11 mouse cellular contexts compared by ENCODE assay signal in genomic region chr12:105336094-105336420, GRCm38 (mm10). TPM values are rescaled to one million over a fixed set of nuclear protein-coding genes. Genes with fewer than 3 reads are reported as not detected.
A peak's percentile ranks its signal among the peaks of the same experiment; 100 is the strongest.
DNase-seq lines count a peak whose midpoint lies in the region; ATAC-seq and TF ChIP-seq lines count a peak whose summit lies in the region.
"Had no signal": no experiment of that assay in that cellular context is flagged by ENCODE, and none has a peak within 500 bp of the region (broad histone marks: within the 10 kb centered on the region; RNA-seq: fewer than 3 reads in every experiment).

No protein-coding gene starts in this region.

- TF ChIP-seq EP300 in heart, postnatal 0 days (IDR thresholded peaks at IDR 0.05; ENCODE audit: low read depth), result no peak

- no peak overlapping the region for H3K4me3 ChIP-seq in heart, postnatal 0 days (ENCODE audit: low read depth, low read length)
- H3K4me3 ChIP-seq in embryonic facial prominence, embryonic 10.5 days, result peak overlapping the region; percentile 72
- peak overlapping the region; percentile 61 for H3K4me3 ChIP-seq in hindbrain, embryonic 13.5 days
- peak overlapping the region; percentile 68 for H3K4me3 ChIP-seq in midbrain, embryonic 15.5 days

- no peak for ATAC-seq in heart, postnatal 0 days (ENCODE audit: insufficient read depth, low read depth)
- ATAC-seq in hindbrain, embryonic 13.5 days (ENCODE audit: low FRiP score), result peak; percentile 5; the same call in 1 of the 2 replicates
- peak; percentile 27 for ATAC-seq in midbrain, embryonic 15.5 days (replicated peaks)

- TF ChIP-seq CTCF in heart, postnatal 0 days (IDR thresholded peaks at IDR 0.05; ENCODE audit: low read depth), result no peak

- no peaks in the 10 kb centered on the region for H3K36me3 ChIP-seq in heart, postnatal 0 days (replicated peaks; ENCODE audit: control insufficient read depth, insufficient read depth, low read length)
- no peaks in the 10 kb centered on the region for H3K36me3 ChIP-seq in embryonic facial prominence, embryonic 10.5 days (replicated peaks)
- no peaks in the 10 kb centered on the region for H3K36me3 ChIP-seq in hindbrain, embryonic 13.5 days
- H3K36me3 ChIP-seq in midbrain, embryonic 15.5 days (replicated peaks), result no peaks in the 10 kb centered on the region

- no peaks in the 10 kb centered on the region for H3K9me3 ChIP-seq in heart, postnatal 0 days (replicated peaks; ENCODE audit: control insufficient read depth, low read length)
- no peaks in the 10 kb centered on the region for H3K9me3 ChIP-seq in embryonic facial prominence, embryonic 10.5 days
- no peaks in the 10 kb centered on the region for H3K9me3 ChIP-seq in hindbrain, embryonic 13.5 days
- H3K9me3 ChIP-seq in midbrain, embryonic 15.5 days, result no peaks in the 10 kb centered on the region

- no peaks in the 10 kb centered on the region for H3K4me1 ChIP-seq in heart, postnatal 0 days (ENCODE audit: control insufficient read depth, insufficient read depth)
- peaks cover 25% of the 10 kb centered on the region for H3K4me1 ChIP-seq in embryonic facial prominence, embryonic 10.5 days
- peaks cover 37% of the 10 kb centered on the region for H3K4me1 ChIP-seq in hindbrain, embryonic 13.5 days (replicated peaks)
- peaks cover 31% of the 10 kb centered on the region for H3K4me1 ChIP-seq in midbrain, embryonic 15.5 days

- H3K9ac ChIP-seq in heart, postnatal 0 days (replicated peaks; ENCODE audit: low read depth, low read length), result no peak overlapping the region
- peak overlapping the region; percentile 72 for H3K9ac ChIP-seq in hindbrain, embryonic 13.5 days
- peak overlapping the region; percentile 76 for H3K9ac ChIP-seq in midbrain, embryonic 15.5 days

- no peak for DNase-seq in heart, postnatal 0 days (ENCODE audit: low spot score)
- no peak for DNase-seq in heart, adult 9 months (ENCODE audit: low spot score in 2 of 2)
- no peak for DNase-seq in embryonic facial prominence, embryonic 10.5 days (ENCODE audit: low spot score)
- DNase-seq in layer of hippocampus, adult 11-12 months (ENCODE audit: low spot score), result no peak
- DNase-seq in embryo, embryonic 11 days, result no peak
- DNase-seq in right cerebral cortex, adult 2 months (ENCODE audit: low spot score in 2 of 2), result no peak
- DNase-seq: lung, postnatal 36 days had no signal

- H3K27ac ChIP-seq in heart, postnatal 0 days (ENCODE audit: low read depth), result no peak overlapping the region
- peak overlapping the region; percentile 59 for H3K27ac ChIP-seq in embryonic facial prominence, embryonic 10.5 days (replicated peaks)
- peak overlapping the region; percentile 85 for H3K27ac ChIP-seq in hindbrain, embryonic 13.5 days
- peak overlapping the region; percentile 84 for H3K27ac ChIP-seq in midbrain, embryonic 15.5 days

- H3K27me3 ChIP-seq in heart, postnatal 0 days (ENCODE audit: control insufficient read depth, insufficient read depth, low read length), result peaks cover 75% of the 10 kb centered on the region
- peaks cover 62% of the 10 kb centered on the region for H3K27me3 ChIP-seq in embryonic facial prominence, embryonic 10.5 days (replicated peaks; ENCODE audit: low read depth, poor library complexity, severe bottlenecking)
- H3K27me3 ChIP-seq in hindbrain, embryonic 13.5 days, result peaks cover 33% of the 10 kb centered on the region
- no peaks in the 10 kb centered on the region for H3K27me3 ChIP-seq in midbrain, embryonic 15.5 days (replicated peaks)

- H3K4me2 ChIP-seq in heart, postnatal 0 days (ENCODE audit: low read depth, low read length), result peak overlapping the region; percentile 64; the same call in 1 of the 2 replicates
- H3K4me2 ChIP-seq in hindbrain, embryonic 13.5 days, result peak overlapping the region; percentile 73
- H3K4me2 ChIP-seq in midbrain, embryonic 15.5 days, result peak overlapping the region; percentile 76

- 18% methylated on average over 8 of the region's 8 CpGs for WGBS in heart, postnatal 0 days
- WGBS in embryonic facial prominence, embryonic 10.5 days, result 6% methylated on average over 8 of the region's 8 CpGs
- 15% methylated on average over 8 of the region's 8 CpGs for WGBS in hindbrain, embryonic 13.5 days
- 9% methylated on average over 8 of the region's 8 CpGs for WGBS in midbrain, embryonic 15.5 days

RNA-seq across cellular contexts. Expression of gene Tunar, which starts 2.4 kb away (rescaled TPM):
- not detected in 2 replicates for total RNA-seq in heart, postnatal 0 days (2014; rRNA removed; ENCODE audit: low replicate concordance)
- polyA plus RNA-seq in heart, postnatal 0 days (2015; fragmentation: Nextera tagmentation; extraction: Ambion mirVana), result not detected in 2 replicates
- 0.79 and 0.82 TPM in 2 replicates for polyA plus RNA-seq in embryonic facial prominence, embryonic 10.5 days (2016; fragmentation: Nextera tagmentation; extraction: Ambion mirVana)
- 9.7 and 10.7 TPM in 2 replicates for polyA plus RNA-seq in hindbrain, embryonic 13.5 days (2015; fragmentation: Nextera tagmentation; extraction: Ambion mirVana)
- polyA plus RNA-seq in midbrain, embryonic 15.5 days (2015; fragmentation: Nextera tagmentation; extraction: Ambion mirVana), result 17.8 and 18.6 TPM in 2 replicates
- total RNA-seq: hematopoietic stem cell, adult 5-6 weeks; MEL had no signal
